18 mouse cellular contexts compared by ENCODE assay signal in the genomic region with DNA sequence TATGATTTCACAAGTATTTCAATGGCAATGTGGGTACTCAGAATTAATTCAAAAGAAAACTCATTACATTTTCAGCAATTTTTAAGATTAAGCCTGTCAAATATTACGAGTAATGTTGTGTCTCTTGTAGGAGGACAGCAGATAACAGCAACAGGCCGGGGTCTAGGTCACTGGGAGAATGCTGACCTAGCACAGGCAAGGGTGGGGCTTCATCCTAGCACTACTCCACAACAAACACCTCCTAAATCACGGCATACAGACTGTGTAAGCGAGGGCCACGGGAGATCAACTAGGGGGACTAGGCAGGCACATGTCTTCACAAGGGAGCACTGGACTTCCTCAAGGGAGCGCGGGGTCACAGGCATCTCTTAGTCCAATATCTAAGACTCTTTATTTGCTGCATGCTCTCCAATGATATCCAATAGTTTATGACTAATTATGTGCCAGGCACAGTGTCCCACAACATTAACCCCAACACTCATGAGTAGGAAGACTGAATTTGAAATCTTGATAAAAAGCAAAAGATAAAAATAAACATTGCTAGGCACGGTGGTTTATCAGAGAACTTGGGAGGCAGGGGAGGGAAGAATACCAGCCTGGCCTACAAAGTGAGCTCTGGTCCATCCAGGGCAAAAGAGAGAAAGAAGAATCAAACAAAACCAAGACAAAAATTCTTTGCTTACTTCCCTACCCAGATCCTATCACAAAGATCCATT. TPM values are rescaled to one million over a fixed set of nuclear protein-coding genes. Genes with fewer than 3 reads are reported as not detected.
A peak's percentile ranks its signal among the peaks of the same experiment; 100 is the strongest.
DNase-seq lines count a peak whose midpoint lies in the region; ATAC-seq and TF ChIP-seq lines count a peak whose summit lies in the region.
"Had no signal": no experiment of that assay in that cellular context is flagged by ENCODE, and none has a peak within 500 bp of the region (broad histone marks: within the 10 kb centered on the region; RNA-seq: fewer than 3 reads in every experiment).

No protein-coding gene starts in this region.

- peak overlapping the region; percentile 57; the same call in 1 of the 2 replicates for H3K27ac ChIP-seq in heart, embryonic 12.5 days (ENCODE audit: poor library complexity, severe bottlenecking)
- peak overlapping the region; percentile 97 for H3K27ac ChIP-seq in liver, embryonic 15.5 days (replicated peaks)
- H3K27ac ChIP-seq: embryonic facial prominence, embryonic 15.5 days; forebrain, embryonic 13.5 days; hindbrain, embryonic 15.5 days; limb, embryonic 12.5 days; neural tube, embryonic 12.5 days had no signal

- no peak for DNase-seq in heart, postnatal 36 days
- no peak for DNase-seq in G1E (ENCODE audit: low spot score)
- no peak for DNase-seq in kidney, adult 11 months
- DNase-seq in left cerebral cortex, adult 8-10 months (ENCODE audit: low spot score in 2 of 2), result no peak
- DNase-seq: embryo, embryonic 11 days; gastrocnemius, postnatal 36 days; thymus, postnatal 14 days had no signal

- H3K4me3 ChIP-seq in heart, embryonic 12.5 days, result no peak overlapping the region
- peak overlapping the region; percentile 24; the same call in 1 of the 2 replicates for H3K4me3 ChIP-seq in G1E (ENCODE audit: low read depth, low read length)
- H3K4me3 ChIP-seq in erythroblast, embryonic 14.5 days (replicated peaks), result peak overlapping the region; percentile 56
- H3K4me3 ChIP-seq in liver, embryonic 15.5 days (replicated peaks), result peak overlapping the region; percentile 39
- H3K4me3 ChIP-seq: embryonic facial prominence, embryonic 15.5 days; forebrain, embryonic 13.5 days; hindbrain, embryonic 15.5 days; limb, embryonic 12.5 days; neural tube, embryonic 12.5 days had no signal

- 66% methylated on average over 8 of the region's 8 CpGs for WGBS in heart, embryonic 12.5 days
- 31% methylated on average over 8 of the region's 8 CpGs for WGBS in liver, embryonic 15.5 days (ENCODE audit: insufficient replicate concordance)

- no peaks in the 10 kb centered on the region for H3K9me3 ChIP-seq in heart, embryonic 12.5 days (replicated peaks)
- H3K9me3 ChIP-seq in G1E (replicated peaks), result no peaks in the 10 kb centered on the region
- H3K9me3 ChIP-seq in erythroblast, embryonic 14.5 days (ENCODE audit: control insufficient read depth, low read length), result no peaks in the 10 kb centered on the region
- H3K9me3 ChIP-seq in liver, embryonic 15.5 days (replicated peaks), result no peaks in the 10 kb centered on the region
- H3K9me3 ChIP-seq: embryonic facial prominence, embryonic 15.5 days; forebrain, embryonic 13.5 days; hindbrain, embryonic 15.5 days; limb, embryonic 12.5 days; neural tube, embryonic 12.5 days had no signal

- H3K27me3 ChIP-seq in heart, embryonic 12.5 days (replicated peaks), result no peaks in the 10 kb centered on the region
- no peaks in the 10 kb centered on the region for H3K27me3 ChIP-seq in G1E (ENCODE audit: insufficient read depth, low read length)
- H3K27me3 ChIP-seq in erythroblast, embryonic 14.5 days (ENCODE audit: control insufficient read depth), result no peaks in the 10 kb centered on the region
- no peaks in the 10 kb centered on the region for H3K27me3 ChIP-seq in liver, embryonic 15.5 days
- H3K27me3 ChIP-seq: CH12.LX; embryonic facial prominence, embryonic 15.5 days; forebrain, embryonic 13.5 days; hindbrain, embryonic 15.5 days; limb, embryonic 12.5 days; neural tube, embryonic 12.5 days had no signal

- peak; percentile 83 for ATAC-seq in heart, embryonic 12.5 days (ENCODE audit: insufficient number of reproducible peaks, low FRiP score)
- no peak for ATAC-seq in G1E (ENCODE audit: extremely low read depth, insufficient number of reproducible peaks, low FRiP score, poor library complexity, severe bottlenecking)
- ATAC-seq in liver, embryonic 15.5 days (ENCODE audit: insufficient read depth), result peak; percentile 67
- ATAC-seq: activated CD4-positive, CD25-positive, alpha-beta regulatory T cell, adult 4 months; forebrain, embryonic 13.5 days had no signal

- peak overlapping the region; percentile 5; the same call in 1 of the 2 replicates for H3K4me2 ChIP-seq in heart, embryonic 12.5 days
- H3K4me2 ChIP-seq in liver, embryonic 15.5 days, result peak overlapping the region; percentile 66
- H3K4me2 ChIP-seq: embryonic facial prominence, embryonic 15.5 days; forebrain, embryonic 13.5 days; hindbrain, embryonic 15.5 days; limb, embryonic 12.5 days; neural tube, embryonic 12.5 days had no signal

- TF ChIP-seq CTCF in G1E (IDR thresholded peaks at IDR 0.05; ENCODE audit: low read depth, low read length), result no peak

- H3K9ac ChIP-seq in heart, embryonic 12.5 days, result no peak overlapping the region
- peak overlapping the region; percentile 45 for H3K9ac ChIP-seq in liver, embryonic 15.5 days
- H3K9ac ChIP-seq: embryonic facial prominence, embryonic 15.5 days; forebrain, embryonic 13.5 days; hindbrain, embryonic 15.5 days; limb, embryonic 12.5 days; neural tube, embryonic 12.5 days had no signal

- intact Hi-C loops in heart, postnatal 36 days (cut with DNase I), result no loop called here

- H3K36me3 ChIP-seq in heart, embryonic 12.5 days, result peaks cover 71% of the 10 kb centered on the region
- H3K36me3 ChIP-seq in G1E (replicated peaks), result peaks cover 92% of the 10 kb centered on the region
- peaks cover 98% of the 10 kb centered on the region for H3K36me3 ChIP-seq in erythroblast, embryonic 14.5 days (ENCODE audit: control insufficient read depth)
- peaks cover 95% of the 10 kb centered on the region for H3K36me3 ChIP-seq in liver, embryonic 15.5 days (replicated peaks)

- peaks cover 43% of the 10 kb centered on the region for H3K4me1 ChIP-seq in heart, embryonic 12.5 days (replicated peaks)
- H3K4me1 ChIP-seq in G1E (ENCODE audit: insufficient read depth, low read depth, low read length), result peaks cover 72% of the 10 kb centered on the region
- H3K4me1 ChIP-seq in erythroblast, embryonic 14.5 days (ENCODE audit: control insufficient read depth), result peaks cover 74% of the 10 kb centered on the region
- H3K4me1 ChIP-seq in liver, embryonic 15.5 days (replicated peaks), result peaks cover 65% of the 10 kb centered on the region
- H3K4me1 ChIP-seq: embryonic facial prominence, embryonic 15.5 days; forebrain, embryonic 13.5 days; limb, embryonic 12.5 days; neural tube, embryonic 12.5 days had no signal

RNA-seq across cellular contexts. Expression of gene Csnk1d, which starts 11.3 kb away (rescaled TPM):
- polyA plus RNA-seq in heart, embryonic 12.5 days (2016; fragmentation: Nextera tagmentation; extraction: Ambion mirVana), result 94.7 and 95.4 TPM in 2 replicates
- total RNA-seq in heart, postnatal 36 days (2021), result 10 to 100 TPM; 57.9 to 64.8 TPM
- total RNA-seq in G1E (2014; fragmentation: Nextera tagmentation), result 116 and 146 TPM in 2 replicates
- 61.2 and 73.6 TPM in 2 replicates for total RNA-seq in G1E (2017)
- 195 and 227 TPM in 2 replicates for polyA plus RNA-seq in G1E (2012)
- 10.5 and 11.4 TPM in 2 replicates for polyA plus RNA-seq in erythroblast, embryonic 14.5 days (2012)
- 36.1 and 38.5 TPM in 2 replicates for polyA plus RNA-seq in liver, embryonic 15.5 days (2015; fragmentation: Nextera tagmentation; extraction: Ambion mirVana)
- total RNA-seq in left cerebral cortex, adult 8-10 months (2022), result 100 to 1,000 TPM; 112 to 116 (median 113) TPM

RNA-seq across cellular contexts. Expression of gene Slc16a3, which starts 31.6 kb away (rescaled TPM):
- 289 and 290 TPM in 2 replicates for polyA plus RNA-seq in heart, embryonic 12.5 days (2016; fragmentation: Nextera tagmentation; extraction: Ambion mirVana)
- 1 to 10 TPM; 1.3 to 1.9 TPM for total RNA-seq in heart, postnatal 36 days (2021)
- total RNA-seq in G1E (2014; fragmentation: Nextera tagmentation) (4.3 TPM in 1 of 2 replicates, not detected in the other), G1E (2017) (10.0 and 15.5 TPM in 2 replicates)
- polyA plus RNA-seq in G1E (2012), result 13.1 and 17.4 TPM in 2 replicates
- polyA plus RNA-seq in erythroblast, embryonic 14.5 days (2012), result 7.3 and 8.2 TPM in 2 replicates
- polyA plus RNA-seq in liver, embryonic 15.5 days (2015; fragmentation: Nextera tagmentation; extraction: Ambion mirVana), result 73.5 and 82.2 TPM in 2 replicates
- 1 to 10 TPM; 3.9 to 9.3 (median 7.8) TPM for total RNA-seq in left cerebral cortex, adult 8-10 months (2022)

RNA-seq across cellular contexts. Expression of gene Ccdc57, which starts 47.2 kb away (rescaled TPM):
- 4.7 and 4.9 TPM in 2 replicates for polyA plus RNA-seq in heart, embryonic 12.5 days (2016; fragmentation: Nextera tagmentation; extraction: Ambion mirVana)
- 1 to 10 TPM in 1 of 2 experiments, under 1 TPM in 1; 0.79 to 1.6 TPM for total RNA-seq in heart, postnatal 36 days (2021)
- total RNA-seq in G1E (2014; fragmentation: Nextera tagmentation), result 4.2 and 7.0 TPM in 2 replicates
- total RNA-seq in G1E (2017), result 2.5 and 2.6 TPM in 2 replicates
- polyA plus RNA-seq in G1E (2012), result 2.6 and 2.8 TPM in 2 replicates
- 0.23 and 0.39 TPM in 2 replicates for polyA plus RNA-seq in erythroblast, embryonic 14.5 days (2012)
- polyA plus RNA-seq in liver, embryonic 15.5 days (2015; fragmentation: Nextera tagmentation; extraction: Ambion mirVana), result 1.8 TPM in 2 replicates
- 1 to 10 TPM; 8.4 to 9.8 (median 9.0) TPM for total RNA-seq in left cerebral cortex, adult 8-10 months (2022)

RNA-seq across cellular contexts. Expression of gene Cd7, which starts 59.3 kb away (rescaled TPM):
- polyA plus RNA-seq in heart, embryonic 12.5 days (2016; fragmentation: Nextera tagmentation; extraction: Ambion mirVana), result not detected in 2 replicates
- under 1 TPM; 0.38 to 0.61 TPM for total RNA-seq in heart, postnatal 36 days (2021)
- total RNA-seq in G1E (2014; fragmentation: Nextera tagmentation) (not detected in 2 replicates), G1E (2017) (not detected in 2 replicates)
- polyA plus RNA-seq in G1E (2012), result not detected in 2 replicates
- polyA plus RNA-seq in erythroblast, embryonic 14.5 days (2012), result not detected in 2 replicates
- polyA plus RNA-seq in liver, embryonic 15.5 days (2015; fragmentation: Nextera tagmentation; extraction: Ambion mirVana), result 0.70 and 0.97 TPM in 2 replicates
- total RNA-seq in left cerebral cortex, adult 8-10 months (2022), result 1 to 10 TPM; 1.3 to 2.7 (median 1.4) TPM
- total RNA-seq: gastrocnemius, postnatal 36 days; midbrain, postnatal 0 days had no signal
- polyA plus RNA-seq: forebrain, embryonic 13.5 days; hindbrain, embryonic 15.5 days; limb, embryonic 12.5 days; midbrain, postnatal 0 days had no signal
